Mouse (Mus musculus): ENCODE data around the gene Nol10.

The Nol10 gene

GRCm38 (mm10) chr12:17348048-17349036 is at the start of gene Nol10:
Gene Nol10, plus strand, starts transcription at chr12:17348458.
- no peak for TF ChIP-seq CTCF (conservative IDR thresholded peaks at IDR 0.05; ENCODE audit: low read length)
- Histone ChIP-seq H3K36me3 (ENCODE audit: insufficient read depth, low read length) (peaks cover 37% of the 10 kb centered on the region), H3K4me1 (replicated peaks; ENCODE audit: low read depth, low read length) (peaks cover 34% of the 10 kb centered on the region), H3K27me3 (ENCODE audit: insufficient read depth, low read length) (no peaks in the 10 kb centered on the region), H3K9me3 (ENCODE audit: low read length) (no peaks in the 10 kb centered on the region), H3K4me3 (replicated peaks; ENCODE audit: low read length) (peak within 1 kb of the TSS; percentile 91)

GRCm38 (mm10) chr12:17299902-17300301 is 48.4 kb upstream of the Nol10 start:
- TF ChIP-seq POU5F1 (IDR thresholded peaks at IDR 0.05; ENCODE audit: borderline replicate concordance, low read length) (no peak), NANOG (IDR thresholded peaks at IDR 0.05; ENCODE audit: borderline replicate concordance, low read length) (no peak), CTCF (conservative IDR thresholded peaks at IDR 0.05; ENCODE audit: low read length) (no peak)
- Histone ChIP-seq H3K4me3 (replicated peaks; ENCODE audit: low read length) (no peak overlapping the region), H3K9me3 (ENCODE audit: low read length) (no peaks in the 10 kb centered on the region), H3K4me1 (replicated peaks; ENCODE audit: low read depth, low read length) (peaks cover 20% of the 10 kb centered on the region), H3K36me3 (ENCODE audit: insufficient read depth, low read length) (no peaks in the 10 kb centered on the region), H3K27me3 (ENCODE audit: insufficient read depth, low read length) (no peaks in the 10 kb centered on the region)

- TF ChIP-seq POU5F1 (IDR thresholded peaks at IDR 0.05; ENCODE audit: borderline replicate concordance, low read length) (no peak), NANOG (IDR thresholded peaks at IDR 0.05; ENCODE audit: borderline replicate concordance, low read length) (no peak), CTCF (conservative IDR thresholded peaks at IDR 0.05; ENCODE audit: low read length) (no peak)
- no peaks in the 10 kb centered on the region for H3K27me3 ChIP-seq (ENCODE audit: insufficient read depth, low read length)
Observed at GRCm38 (mm10) chr12:17305445-17305844, 42.8 kb upstream of the Nol10 start.

GRCm38 (mm10) chr12:17308246-17308645 is 40.0 kb upstream of the Nol10 start:
- Histone ChIP-seq H3K4me3 (replicated peaks; ENCODE audit: low read length) (no peak overlapping the region), H3K4me1 (replicated peaks; ENCODE audit: low read depth, low read length) (no peaks in the 10 kb centered on the region), H3K36me3 (ENCODE audit: insufficient read depth, low read length) (no peaks in the 10 kb centered on the region), H3K27me3 (ENCODE audit: insufficient read depth, low read length) (no peaks in the 10 kb centered on the region), H3K9me3 (ENCODE audit: low read length) (no peaks in the 10 kb centered on the region)
- TF ChIP-seq POU5F1 (IDR thresholded peaks at IDR 0.05; ENCODE audit: borderline replicate concordance, low read length) (no peak), CTCF (conservative IDR thresholded peaks at IDR 0.05; ENCODE audit: low read length) (no peak), NANOG (IDR thresholded peaks at IDR 0.05; ENCODE audit: borderline replicate concordance, low read length) (no peak)

More at GRCm38 (mm10) chr12:17305445-17305844, 42.8 kb upstream of the Nol10 start:
- H3K9me3 ChIP-seq (ENCODE audit: low read length), result no peaks in the 10 kb centered on the region
- no peaks in the 10 kb centered on the region for H3K4me1 ChIP-seq (replicated peaks; ENCODE audit: low read depth, low read length)
- H3K36me3 ChIP-seq (ENCODE audit: insufficient read depth, low read length), result no peaks in the 10 kb centered on the region
- no peak overlapping the region for H3K4me3 ChIP-seq (replicated peaks; ENCODE audit: low read length)

- Histone ChIP-seq H3K9me3 (ENCODE audit: low read length) (no peaks in the 10 kb centered on the region), H3K27me3 (ENCODE audit: insufficient read depth, low read length) (no peaks in the 10 kb centered on the region), H3K4me3 (replicated peaks; ENCODE audit: low read length) (no peak overlapping the region), H3K4me1 (replicated peaks; ENCODE audit: low read depth, low read length) (peaks cover 9% of the 10 kb centered on the region), H3K36me3 (ENCODE audit: insufficient read depth, low read length) (no peaks in the 10 kb centered on the region)
- no peak for TF ChIP-seq POU5F1 (IDR thresholded peaks at IDR 0.05; ENCODE audit: borderline replicate concordance, low read length)
- TF ChIP-seq CTCF (conservative IDR thresholded peaks at IDR 0.05; ENCODE audit: low read length), result no peak
- TF ChIP-seq NANOG (IDR thresholded peaks at IDR 0.05; ENCODE audit: borderline replicate concordance, low read length), result no peak
Observed at GRCm38 (mm10) chr12:17310852-17311839, 37.1 kb upstream of the Nol10 start.

- TF ChIP-seq POU5F1 (IDR thresholded peaks at IDR 0.05; ENCODE audit: borderline replicate concordance, low read length), result no peak
- TF ChIP-seq NANOG (IDR thresholded peaks at IDR 0.05; ENCODE audit: borderline replicate concordance, low read length), result no peak
- TF ChIP-seq CTCF (conservative IDR thresholded peaks at IDR 0.05; ENCODE audit: low read length), result no peak
- Histone ChIP-seq H3K4me1 (replicated peaks; ENCODE audit: low read depth, low read length) (peaks cover 9% of the 10 kb centered on the region), H3K9me3 (ENCODE audit: low read length) (no peaks in the 10 kb centered on the region), H3K27me3 (ENCODE audit: insufficient read depth, low read length) (no peaks in the 10 kb centered on the region; the same call in 1 of the 2 replicates), H3K4me3 (replicated peaks; ENCODE audit: low read length) (no peak overlapping the region), H3K36me3 (ENCODE audit: insufficient read depth, low read length) (no peaks in the 10 kb centered on the region)
Observed at GRCm38 (mm10) chr12:17316096-17316495, 32.2 kb upstream of the Nol10 start.

- Histone ChIP-seq H3K27me3 (ENCODE audit: insufficient read depth, low read length) (peaks cover 14% of the 10 kb centered on the region), H3K4me3 (replicated peaks; ENCODE audit: low read length) (no peak overlapping the region), H3K36me3 (ENCODE audit: insufficient read depth, low read length) (no peaks in the 10 kb centered on the region), H3K9me3 (ENCODE audit: low read length) (no peaks in the 10 kb centered on the region), H3K4me1 (replicated peaks; ENCODE audit: low read depth, low read length) (peaks cover 9% of the 10 kb centered on the region)
- TF ChIP-seq CTCF (conservative IDR thresholded peaks at IDR 0.05; ENCODE audit: low read length) (no peak), POU5F1 (IDR thresholded peaks at IDR 0.05; ENCODE audit: borderline replicate concordance, low read length) (no peak), NANOG (IDR thresholded peaks at IDR 0.05; ENCODE audit: borderline replicate concordance, low read length) (no peak)
Observed at GRCm38 (mm10) chr12:17317970-17318369, 30.3 kb upstream of the Nol10 start.

GRCm38 (mm10) chr12:17318453-17318852 is 29.8 kb upstream of the Nol10 start:
- peaks cover 19% of the 10 kb centered on the region for H3K27me3 ChIP-seq (ENCODE audit: insufficient read depth, low read length)
- H3K36me3 ChIP-seq (ENCODE audit: insufficient read depth, low read length), result no peaks in the 10 kb centered on the region
- H3K9me3 ChIP-seq (ENCODE audit: low read length), result no peaks in the 10 kb centered on the region
- H3K4me1 ChIP-seq (replicated peaks; ENCODE audit: low read depth, low read length), result peaks cover 9% of the 10 kb centered on the region
- H3K4me3 ChIP-seq (replicated peaks; ENCODE audit: low read length), result no peak overlapping the region
- TF ChIP-seq POU5F1 (IDR thresholded peaks at IDR 0.05; ENCODE audit: borderline replicate concordance, low read length) (no peak), NANOG (IDR thresholded peaks at IDR 0.05; ENCODE audit: borderline replicate concordance, low read length) (no peak), CTCF (conservative IDR thresholded peaks at IDR 0.05; ENCODE audit: low read length) (no peak)

All from E14TG2a.4 (cell line).